Mouse (Mus musculus): Measurements from ENCODE around the gene Nup160. TPM values are rescaled to one million over a fixed set of nuclear protein-coding genes. Genes with fewer than 3 reads are reported as not detected.

Gene Nup160
- total RNA-seq (2021) = 10 to 100 TPM; 18.2 to 20.7 TPM

- intact Hi-C loops (cut with DNase I) = no loop called here
Observed at GRCm38 (mm10) chr2:90677007-90677406, at the start of gene Nup160. Gene Nup160 (plus strand): TSS chr2:90677215.

DNA sequence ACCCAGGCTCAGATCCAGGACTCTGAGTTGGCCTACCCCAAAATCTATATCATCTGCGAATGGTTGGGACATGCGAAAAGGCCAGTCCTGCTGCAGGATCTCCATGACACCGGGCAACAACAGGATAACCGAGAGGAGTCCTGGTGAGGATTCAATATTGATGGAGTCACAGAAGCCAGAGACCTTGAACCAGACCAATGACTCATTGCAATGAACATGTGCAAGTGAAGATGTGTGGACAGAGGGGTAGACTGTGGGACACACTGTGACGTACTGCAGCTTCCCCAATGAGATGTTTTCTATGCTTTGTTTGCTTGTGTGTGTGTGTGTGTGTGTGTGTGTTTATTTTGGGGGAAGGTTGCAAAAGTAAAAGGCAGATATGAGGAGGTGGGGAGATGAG is 48.8 kb upstream of the Nup160 start:
- intact Hi-C loops (cut with DNase I) = no loop called here
- no peak for DNase-seq (ENCODE audit: low spot score in 2 of 2)

More at GRCm38 (mm10) chr2:90677007-90677406, at the start of gene Nup160:
- DNase-seq (ENCODE audit: low spot score in 2 of 2) = no peak

GRCm38 (mm10) chr2:90629552-90629951 is 47.5 kb upstream of the Nup160 start:
- DNase-seq (ENCODE audit: low spot score in 2 of 2) = no peak
- intact Hi-C loops (cut with DNase I) = no loop called here

DNA sequence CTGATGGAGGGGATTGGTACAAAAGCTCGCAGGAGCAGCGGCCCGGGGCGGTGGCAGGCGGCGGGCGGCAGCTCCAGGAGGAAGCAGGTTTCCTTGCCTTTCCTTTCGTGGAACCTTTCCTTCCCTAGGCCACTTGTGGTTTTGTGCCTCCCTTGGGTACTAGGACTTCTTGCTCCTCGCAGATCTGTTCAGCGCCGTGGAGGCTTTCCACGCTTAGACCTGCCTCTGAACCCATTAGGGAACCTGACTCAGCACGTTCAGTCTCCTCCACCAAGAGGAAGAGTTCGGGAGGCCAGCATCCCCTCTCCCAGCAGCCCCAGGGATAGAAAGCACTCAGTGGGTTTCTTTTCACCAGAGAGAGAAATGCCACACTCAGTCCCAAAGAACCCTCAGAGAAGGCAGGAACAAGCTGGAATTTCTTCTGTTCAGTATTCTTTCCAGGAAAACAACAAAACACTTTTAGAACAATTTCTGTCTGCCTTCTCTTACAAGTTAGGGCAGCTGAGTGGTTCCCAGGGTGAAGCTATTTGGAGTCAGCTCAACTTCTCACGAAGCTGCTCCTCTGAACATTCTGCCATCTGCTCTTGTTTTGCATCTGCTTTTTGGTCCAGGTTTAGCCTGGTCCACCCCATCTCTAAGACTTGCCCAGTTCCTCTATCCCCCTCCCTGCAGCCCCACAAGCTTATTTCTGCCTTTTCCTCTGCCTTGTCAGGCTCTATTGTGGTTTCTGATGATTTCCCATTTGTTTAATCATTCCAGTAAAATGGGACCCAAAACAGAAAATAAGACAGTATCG is 44.9 kb upstream of the Nup160 start:
- DNase-seq (ENCODE audit: low spot score in 2 of 2) = no peak
- intact Hi-C loops (cut with DNase I) = no loop called here

- intact Hi-C loops (cut with DNase I) = no loop called here
- peak in 1 of 2 experiments; percentile 58 for DNase-seq (ENCODE audit: low spot score in 2 of 2)
Observed at GRCm38 (mm10) chr2:90634671-90635070, 42.3 kb upstream of the Nup160 start.

- intact Hi-C loops (cut with DNase I) = no loop called here
- no peak for DNase-seq (ENCODE audit: low spot score in 2 of 2)
Observed at GRCm38 (mm10) chr2:90635085-90635723, 41.8 kb upstream of the Nup160 start.

DNA sequence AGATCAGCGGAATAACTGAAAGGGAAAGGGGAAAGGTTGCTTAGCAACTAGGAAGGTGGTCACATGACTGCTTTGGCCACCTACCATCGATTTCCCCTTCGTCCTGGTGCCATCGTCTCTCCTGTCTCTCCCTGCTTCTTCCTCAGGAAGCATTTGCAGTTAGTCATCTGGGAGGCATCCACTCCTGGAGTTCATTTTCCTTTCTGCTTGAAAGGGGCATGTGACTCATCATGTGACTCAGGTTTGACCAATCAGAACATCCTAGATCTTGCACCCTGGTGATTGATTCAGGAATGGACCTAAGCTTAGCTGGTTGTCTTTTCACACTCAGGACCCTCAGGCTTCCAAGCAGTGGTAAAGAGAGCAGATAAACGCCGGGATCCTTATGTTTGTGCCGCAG is 40.2 kb upstream of the Nup160 start:
- intact Hi-C loops (cut with DNase I) = no loop called here
- no peak for DNase-seq (ENCODE audit: low spot score in 2 of 2)

DNA sequence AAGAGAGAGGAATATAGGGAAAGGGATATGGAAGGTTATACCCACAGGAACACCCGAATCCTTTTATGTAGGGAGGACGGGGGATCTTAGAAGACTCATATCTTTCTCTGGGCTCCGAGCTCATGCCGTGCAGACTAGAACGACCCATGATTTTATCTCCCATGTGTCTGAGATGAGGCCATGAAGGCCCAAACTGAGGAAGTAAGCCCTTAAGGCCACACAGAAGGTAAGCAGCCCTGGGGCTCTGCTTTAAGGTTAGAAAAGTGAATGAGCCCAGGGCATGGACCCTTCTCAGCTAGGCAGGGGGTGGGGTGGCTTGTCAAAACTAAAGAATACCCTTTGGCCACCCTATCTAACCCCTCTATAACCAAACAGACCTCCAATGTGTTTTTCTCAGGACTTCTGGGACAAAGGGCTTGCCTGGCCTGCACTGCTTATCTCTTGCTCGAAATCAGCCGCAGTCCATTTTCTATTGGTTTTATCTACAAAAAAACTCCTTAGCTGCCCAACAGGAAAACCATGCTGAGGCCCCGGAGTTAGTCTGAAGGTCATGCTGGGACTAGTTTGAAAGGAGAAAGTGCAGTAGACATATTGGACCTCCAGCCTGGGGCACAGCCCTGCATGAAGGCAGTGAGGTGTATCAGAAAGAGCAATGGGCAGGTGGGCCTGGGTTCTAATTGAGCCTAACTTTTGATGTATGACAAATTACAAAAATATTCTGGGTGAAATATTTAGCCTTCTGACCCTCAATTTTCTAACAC is 37.8 kb upstream of the Nup160 start:
- intact Hi-C loops (cut with DNase I) = no loop called here
- no peak for DNase-seq (ENCODE audit: low spot score in 2 of 2)

DNA sequence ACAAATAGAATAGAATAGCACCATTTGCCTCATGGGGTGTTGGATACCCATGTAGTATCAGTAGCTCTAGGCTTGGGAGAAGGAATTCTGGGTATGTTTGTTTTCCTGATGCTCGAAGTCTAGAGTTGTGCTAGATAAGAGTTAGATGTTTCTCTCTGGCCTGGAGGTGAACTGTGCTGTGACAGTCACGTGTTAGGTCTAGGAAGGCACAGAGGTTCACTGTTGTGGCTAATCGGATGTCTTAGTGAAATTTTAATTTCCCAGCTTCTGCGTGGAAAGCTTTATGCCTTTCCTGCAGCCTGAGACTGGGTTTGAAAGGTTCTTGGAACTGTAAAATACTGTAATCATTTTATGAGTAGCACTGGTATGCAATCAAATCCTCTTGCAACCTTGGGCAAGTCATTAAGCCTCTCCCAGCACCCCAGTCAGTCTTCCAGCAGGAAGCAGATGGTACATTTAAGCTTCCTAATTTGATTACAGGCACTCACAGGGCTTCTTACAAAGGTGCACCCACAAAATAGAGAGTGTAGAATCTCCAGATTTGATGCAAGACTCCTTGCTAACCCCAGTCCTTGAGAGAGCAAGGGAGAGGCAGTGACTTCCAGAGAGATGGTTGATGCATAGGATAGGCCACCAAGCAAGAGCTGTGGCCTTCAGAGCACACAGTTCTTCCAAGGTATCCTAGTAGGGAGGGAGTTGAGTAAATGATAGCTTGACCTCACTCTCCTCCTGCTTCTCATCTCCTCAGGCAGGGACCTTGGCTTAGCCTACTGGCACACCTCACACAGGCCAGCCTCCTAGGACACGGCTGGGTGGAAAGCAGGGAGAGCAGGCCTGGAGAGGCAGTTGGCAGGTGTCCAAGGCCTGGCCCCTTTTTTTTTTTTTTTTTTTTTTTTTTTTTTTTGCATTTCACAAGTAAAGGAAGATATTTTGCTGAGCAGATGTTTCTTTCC is 37.0 kb upstream of the Nup160 start:
- no peak for DNase-seq (ENCODE audit: low spot score in 2 of 2)
- intact Hi-C loops (cut with DNase I) = no loop called here

DNA sequence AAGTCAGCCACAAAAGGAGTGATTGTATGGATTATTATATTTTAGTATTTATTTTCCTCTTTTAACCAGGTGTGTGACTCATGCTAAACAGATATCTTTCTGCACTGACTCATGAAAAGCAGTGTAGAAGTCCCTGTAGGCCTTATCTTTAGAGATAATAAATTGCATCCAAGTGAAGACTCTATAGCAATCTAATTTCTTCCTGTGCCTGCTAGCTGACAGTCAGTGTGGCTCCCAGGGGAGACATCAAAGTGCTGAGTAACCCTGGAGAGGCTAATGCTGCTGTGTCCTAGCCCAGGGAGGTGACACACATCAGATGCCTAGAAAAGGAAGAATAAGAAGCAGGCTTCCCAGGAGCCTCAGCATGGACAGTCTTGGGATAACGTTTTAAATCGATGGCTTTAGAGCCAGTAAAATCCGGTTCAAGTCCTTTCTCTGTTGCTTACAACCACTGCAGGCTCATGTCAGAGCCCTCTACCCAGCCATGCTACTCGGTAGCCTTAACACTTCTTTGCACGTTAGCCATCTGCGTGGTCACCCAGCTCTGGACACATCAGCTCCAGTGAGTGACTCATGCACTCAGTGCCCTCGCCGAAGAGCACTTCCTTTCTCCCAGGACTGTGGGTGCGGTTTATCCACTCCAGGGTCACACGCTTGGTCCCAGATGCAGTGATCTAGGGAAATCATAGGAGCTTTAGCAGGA is 35.9 kb upstream of the Nup160 start:
- intact Hi-C loops (cut with DNase I) = no loop called here
- DNase-seq (ENCODE audit: low spot score in 2 of 2) = no peak

DNA sequence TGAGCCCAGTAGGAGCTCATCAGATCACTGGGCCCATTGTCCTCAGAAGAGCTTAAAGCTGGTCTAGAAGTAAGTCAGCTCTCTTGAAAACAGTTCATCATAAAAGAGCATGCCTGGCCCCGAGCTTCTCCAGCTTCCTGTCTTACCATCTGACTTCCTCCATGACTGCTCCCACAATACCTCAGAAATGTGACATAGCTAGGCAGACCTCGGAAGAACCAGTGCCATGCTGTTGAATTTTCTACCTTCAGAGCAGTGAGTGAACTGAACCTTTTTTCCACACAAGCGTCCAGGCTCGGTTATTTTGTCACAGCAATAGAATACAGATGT is 35.3 kb upstream of the Nup160 start:
- DNase-seq (ENCODE audit: low spot score in 2 of 2) = no peak
- intact Hi-C loops (cut with DNase I) = no loop called here

DNA sequence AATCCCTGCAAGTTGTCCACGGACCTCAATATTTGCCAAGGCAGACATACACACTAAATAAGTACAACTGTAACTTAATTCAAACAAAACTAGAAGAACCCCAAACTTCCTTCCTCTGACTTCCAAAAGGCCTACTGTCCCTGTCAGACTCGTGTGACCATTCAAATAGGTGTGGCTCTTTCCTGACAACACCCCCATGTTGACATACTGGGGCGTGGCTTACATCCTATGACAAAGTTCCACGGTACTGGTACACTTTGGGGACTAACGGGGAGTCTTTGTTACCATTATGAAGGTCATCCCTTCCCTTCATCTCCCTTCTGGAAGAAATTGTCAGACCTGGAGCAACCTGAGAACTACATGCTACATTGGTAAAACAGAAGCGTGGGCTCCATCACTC is 29.9 kb upstream of the Nup160 start:
- intact Hi-C loops (cut with DNase I) = no loop called here
- DNase-seq (ENCODE audit: low spot score in 2 of 2) = no peak

- DNase-seq (ENCODE audit: low spot score in 2 of 2) = no peak
Observed at GRCm38 (mm10) chr2:90649405-90649804, 27.6 kb upstream of the Nup160 start.

DNA sequence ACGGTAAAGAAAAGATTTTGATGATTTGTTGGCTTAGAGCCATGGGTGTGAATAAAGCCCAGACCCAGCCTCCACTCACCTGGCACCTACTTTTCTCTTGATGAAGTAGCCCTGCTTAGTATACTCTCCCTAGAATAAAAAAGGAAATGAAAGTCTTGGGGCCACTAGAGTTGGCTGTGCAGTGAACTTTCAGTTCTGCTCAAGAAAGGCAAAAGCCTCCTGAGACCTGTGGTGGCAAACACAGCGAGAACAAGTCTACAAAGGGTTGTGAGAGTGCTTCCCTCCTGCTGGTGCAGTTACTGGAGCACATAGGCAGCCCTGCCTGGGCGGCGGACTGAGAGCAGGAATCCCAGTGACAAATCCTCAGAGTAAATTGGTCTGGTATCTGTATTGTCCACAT is 27.1 kb upstream of the Nup160 start:
- intact Hi-C loops (cut with DNase I) = no loop called here
- DNase-seq (ENCODE audit: low spot score in 2 of 2) = no peak

More at GRCm38 (mm10) chr2:90649405-90649804, 27.6 kb upstream of the Nup160 start:
- intact Hi-C loops (cut with DNase I) = no loop called here

GRCm38 (mm10) chr2:90652101-90652500 is 24.9 kb upstream of the Nup160 start:
- no peak for DNase-seq (ENCODE audit: low spot score in 2 of 2)
- intact Hi-C loops (cut with DNase I) = no loop called here

GRCm38 (mm10) chr2:90652993-90653392 is 24.0 kb upstream of the Nup160 start:
- no peak for DNase-seq (ENCODE audit: low spot score in 2 of 2)
- intact Hi-C loops (cut with DNase I) = no loop called here

DNA sequence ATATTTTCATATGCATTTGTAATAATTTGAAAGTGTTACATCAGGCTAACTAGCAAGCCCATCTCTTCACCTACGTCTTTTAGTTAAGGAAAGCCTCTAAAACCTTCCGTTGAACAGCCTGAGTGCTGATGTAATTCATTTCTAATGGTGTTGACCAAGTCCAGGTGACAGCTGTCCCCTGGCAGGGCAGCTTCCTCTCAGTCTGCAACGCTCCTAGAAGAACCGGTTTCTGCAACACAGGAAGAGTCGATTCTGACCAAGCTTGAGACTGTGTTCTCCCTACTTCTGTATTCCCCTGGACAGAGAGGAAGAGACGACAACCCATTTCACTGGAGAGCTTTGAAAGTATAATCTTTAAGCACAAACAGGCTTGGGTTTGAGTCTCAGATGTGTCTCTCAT is 21.6 kb upstream of the Nup160 start:
- intact Hi-C loops (cut with DNase I) = no loop called here
- DNase-seq (ENCODE audit: low spot score in 2 of 2) = no peak

DNA sequence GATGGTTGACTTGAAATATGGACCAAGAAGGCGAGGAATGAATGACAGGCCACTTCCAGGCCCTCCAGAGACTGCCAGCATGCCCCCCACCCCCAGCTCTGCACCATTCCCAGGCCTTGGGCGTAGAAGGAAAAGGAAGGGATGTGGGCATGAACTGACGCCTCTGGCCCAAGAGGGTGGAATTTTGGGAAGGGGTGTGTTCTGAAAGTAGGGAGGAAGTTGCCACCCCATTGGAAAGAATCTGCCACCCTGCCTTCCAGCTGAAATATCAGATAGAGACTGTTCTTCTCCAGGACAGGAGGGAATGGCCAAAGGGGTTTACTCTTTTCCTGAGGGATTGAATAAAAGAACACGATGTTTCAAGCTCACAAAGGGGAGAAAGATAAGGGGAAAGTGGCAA is 18.4 kb upstream of the Nup160 start:
- DNase-seq (ENCODE audit: low spot score in 2 of 2) = no peak
- intact Hi-C loops (cut with DNase I) = no loop called here

DNA sequence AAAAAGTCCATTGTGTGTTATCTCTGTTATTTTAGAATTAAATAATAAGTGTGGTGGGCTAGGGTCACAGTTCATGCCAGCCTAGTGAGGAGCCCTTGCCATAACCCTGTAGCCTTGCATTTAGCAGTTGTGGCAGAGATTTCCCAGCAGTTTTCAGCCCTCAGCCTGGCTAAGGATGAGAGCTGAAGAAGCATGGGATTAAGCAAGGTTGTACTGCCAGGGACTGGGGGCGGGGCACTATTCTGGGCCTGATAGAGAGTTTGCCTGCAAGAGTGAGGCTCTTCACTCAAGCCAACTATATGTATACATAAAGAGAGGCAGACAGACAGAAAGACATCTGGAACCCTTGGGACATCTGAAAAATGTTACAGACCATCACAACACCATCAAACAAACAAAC is 18.0 kb upstream of the Nup160 start:
- intact Hi-C loops (cut with DNase I) = no loop called here
- DNase-seq (ENCODE audit: low spot score in 2 of 2) = no peak

Measured in left cerebral cortex, postnatal 25 days (tissue).